Mouse (Mus musculus): ENCODE data around the gene Enpp6. TPM values are rescaled to one million over a fixed set of nuclear protein-coding genes. Genes with fewer than 3 reads are reported as not detected.
"Not testable (repeated sequence)": the region's sequence is repeated elsewhere in the genome, so short reads cannot be mapped to it uniquely, and the experiment has no call there.

Gene Enpp6
- total RNA-seq, 2 experiments from 2014 or later: 1.1 to 1.2 TPM

- peak; percentile 97; the same call in 1 of the 2 replicates for TF ChIP-seq CTCF (IDR thresholded peaks at IDR 0.05)
- peak; percentile 64 for DNase-seq
- H3K27ac ChIP-seq: no peak overlapping the region
- intact Hi-C loops (cut with DNase I): loop anchor here (1.0 kb wide), 1 partner anchor 354 kb away; no protein-coding TSS in a partner anchor
- H3K4me3 ChIP-seq: no peak overlapping the region
These were observed 29.7 kb downstream of the Enpp6 start for GRCm38 (mm10) chr8:47016268-47016946.

- Histone ChIP-seq H3K27ac (no peak overlapping the region), H3K4me3 (no peak overlapping the region)
- intact Hi-C loops (cut with DNase I): no loop called here
- TF ChIP-seq CTCF (IDR thresholded peaks at IDR 0.05): no peak
- no peak for DNase-seq
These were observed 34.5 kb downstream of the Enpp6 start for GRCm38 (mm10) chr8:47021135-47021555.

- TF ChIP-seq CTCF (IDR thresholded peaks at IDR 0.05): no peak
- no peak overlapping the region for H3K27ac ChIP-seq
- DNase-seq: no peak
- H3K4me3 ChIP-seq: no peak overlapping the region
- intact Hi-C loops (cut with DNase I): no loop called here
These were observed 37.9 kb downstream of the Enpp6 start for GRCm38 (mm10) chr8:47024612-47025011.

- no peak overlapping the region for H3K27ac ChIP-seq
- TF ChIP-seq CTCF (IDR thresholded peaks at IDR 0.05): no peak
- intact Hi-C loops (cut with DNase I): no loop called here
- no peak for DNase-seq
- H3K4me3 ChIP-seq: no peak overlapping the region
These were observed 40.3 kb downstream of the Enpp6 start for GRCm38 (mm10) chr8:47026841-47027490.

GRCm38 (mm10) chr8:47028474-47028873, 41.8 kb downstream of the Enpp6 start:
- no peak for TF ChIP-seq CTCF (IDR thresholded peaks at IDR 0.05)
- no peak overlapping the region for H3K4me3 ChIP-seq
- intact Hi-C loops (cut with DNase I): no loop called here
- H3K27ac ChIP-seq: no peak overlapping the region
- no peak for DNase-seq

- TF ChIP-seq CTCF (IDR thresholded peaks at IDR 0.05): no peak
- intact Hi-C loops (cut with DNase I): no loop called here
- no peak for DNase-seq
- no peak overlapping the region for H3K4me3 ChIP-seq
- no peak overlapping the region for H3K27ac ChIP-seq
These were observed 43.6 kb downstream of the Enpp6 start for GRCm38 (mm10) chr8:47030321-47030720.

GRCm38 (mm10) chr8:47032081-47032480, 45.4 kb downstream of the Enpp6 start:
- no peak for TF ChIP-seq CTCF (IDR thresholded peaks at IDR 0.05)
- no peak for DNase-seq
- intact Hi-C loops (cut with DNase I): no loop called here
- Histone ChIP-seq H3K4me3 (no peak overlapping the region), H3K27ac (no peak overlapping the region)

GRCm38 (mm10) chr8:47033976-47034375, 47.3 kb downstream of the Enpp6 start:
- intact Hi-C loops (cut with DNase I): no loop called here
- Histone ChIP-seq H3K4me3 (no peak overlapping the region), H3K27ac (no peak overlapping the region)
- no peak for DNase-seq
- no peak for TF ChIP-seq CTCF (IDR thresholded peaks at IDR 0.05)

- no peak overlapping the region for H3K4me3 ChIP-seq
- intact Hi-C loops (cut with DNase I): no loop called here
- no peak for TF ChIP-seq CTCF (IDR thresholded peaks at IDR 0.05)
- H3K27ac ChIP-seq: no peak overlapping the region
- DNase-seq: no peak
These were observed 49.8 kb downstream of the Enpp6 start for GRCm38 (mm10) chr8:47036501-47036900.

- Histone ChIP-seq H3K4me3 (no peak overlapping the region), H3K27ac (no peak overlapping the region)
- no peak for TF ChIP-seq CTCF (IDR thresholded peaks at IDR 0.05)
- intact Hi-C loops (cut with DNase I): no loop called here
- DNase-seq: no peak
These were observed 50.7 kb downstream of the Enpp6 start for GRCm38 (mm10) chr8:47037405-47037804.

- H3K27ac ChIP-seq; DNase-seq; H3K4me3 ChIP-seq; intact Hi-C loops (cut with DNase I): not testable (repeated sequence)
These were observed 53.5 kb downstream of the Enpp6 start for GRCm38 (mm10) chr8:47040215-47040614.

- Histone ChIP-seq H3K4me3 (no peak overlapping the region), H3K27ac (no peak overlapping the region)
- intact Hi-C loops (cut with DNase I): no loop called here
- no peak for TF ChIP-seq CTCF (IDR thresholded peaks at IDR 0.05)
- no peak for DNase-seq
These were observed 59.7 kb downstream of the Enpp6 start for GRCm38 (mm10) chr8:47046340-47046739.

GRCm38 (mm10) chr8:47047146-47047545, 60.5 kb downstream of the Enpp6 start:
- no peak for DNase-seq
- Histone ChIP-seq H3K27ac (no peak overlapping the region), H3K4me3 (no peak overlapping the region)
- intact Hi-C loops (cut with DNase I): no loop called here
- no peak for TF ChIP-seq CTCF (IDR thresholded peaks at IDR 0.05)

GRCm38 (mm10) chr8:47048584-47048983, 61.9 kb downstream of the Enpp6 start:
- Histone ChIP-seq H3K4me3 (no peak overlapping the region), H3K27ac (no peak overlapping the region)
- no peak for TF ChIP-seq CTCF (IDR thresholded peaks at IDR 0.05)
- intact Hi-C loops (cut with DNase I): no loop called here
- DNase-seq: no peak
